Mouse (Mus musculus): ENCODE data around the gene Adcy2. TPM values are rescaled to one million over a fixed set of nuclear protein-coding genes. Genes with fewer than 3 reads are reported as not detected.
A peak's percentile ranks its signal among the peaks of the same experiment; 100 is the strongest.

Adcy2 gene
- total RNA-seq, 2 experiments from 2014 or later: 66.3 to 110 TPM

DNA sequence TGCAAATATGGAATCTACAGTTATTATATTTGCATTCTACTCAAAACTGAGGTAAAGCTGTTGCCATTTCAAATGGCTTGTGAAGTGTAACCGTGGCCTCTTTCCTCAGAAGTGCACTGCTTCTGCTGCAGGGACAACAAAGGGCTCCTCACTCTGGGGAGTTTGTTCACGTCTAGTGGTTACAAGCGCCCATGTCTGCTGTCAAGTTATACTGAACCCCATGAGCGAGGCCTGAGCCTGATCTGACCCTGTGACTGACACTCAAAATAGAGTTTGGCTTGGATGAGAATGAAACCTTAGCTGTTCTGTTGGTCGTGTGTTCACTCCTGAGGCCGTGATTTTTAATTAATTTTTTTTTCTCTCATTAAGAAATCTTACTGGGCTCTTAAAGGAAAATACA lies 38.8 kb downstream of the Adcy2 start:
- no peak for DNase-seq

- no peak for DNase-seq
These were observed 39.9 kb downstream of the Adcy2 start for GRCm38 (mm10) chr13:68959406-68959805.

- no peak for DNase-seq
These were observed 56.6 kb downstream of the Adcy2 start for GRCm38 (mm10) chr13:68942735-68943134.

GRCm38 (mm10) chr13:68941429-68941828 lies 57.9 kb downstream of the Adcy2 start:
- DNase-seq: no peak

DNA sequence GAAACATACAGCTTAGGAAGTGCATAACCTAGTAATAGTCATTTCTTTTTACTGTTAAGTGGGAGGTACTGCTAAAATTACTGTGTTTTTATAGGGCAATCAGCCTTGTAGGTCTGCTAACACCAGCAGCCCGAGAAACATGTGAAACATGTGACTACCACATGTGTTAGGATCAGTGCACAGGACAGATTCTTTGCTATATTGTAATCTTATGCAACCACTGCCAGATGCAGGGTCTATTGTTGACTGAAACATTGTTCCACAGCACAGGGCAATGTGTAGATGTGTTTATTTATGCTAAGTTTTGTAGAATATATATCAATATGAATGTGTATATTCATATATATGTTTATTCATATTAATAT lies 67.1 kb downstream of the Adcy2 start:
- DNase-seq: no peak

GRCm38 (mm10) chr13:68931602-68932282 lies 67.6 kb downstream of the Adcy2 start:
- DNase-seq: peak; percentile 41

DNA sequence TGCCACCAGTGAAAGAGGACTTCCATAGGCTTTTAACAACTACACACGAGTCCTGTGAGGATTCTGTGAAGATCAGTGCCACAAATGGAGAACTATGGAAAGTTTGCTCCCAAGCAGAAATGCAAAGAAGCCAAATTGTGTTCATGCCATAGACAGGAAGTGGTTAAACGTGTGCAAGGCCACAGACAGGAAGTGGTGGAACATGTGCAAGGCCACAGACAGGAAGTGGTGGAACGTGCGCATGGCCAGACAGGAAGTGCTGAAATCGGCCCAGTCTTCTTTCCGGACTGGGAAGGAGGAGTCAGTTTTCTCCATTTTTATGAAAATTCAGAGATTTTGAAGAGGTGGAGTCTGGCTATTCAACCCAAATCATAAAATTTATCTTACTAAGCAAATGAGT lies 70.9 kb downstream of the Adcy2 start:
- no peak for DNase-seq

DNA sequence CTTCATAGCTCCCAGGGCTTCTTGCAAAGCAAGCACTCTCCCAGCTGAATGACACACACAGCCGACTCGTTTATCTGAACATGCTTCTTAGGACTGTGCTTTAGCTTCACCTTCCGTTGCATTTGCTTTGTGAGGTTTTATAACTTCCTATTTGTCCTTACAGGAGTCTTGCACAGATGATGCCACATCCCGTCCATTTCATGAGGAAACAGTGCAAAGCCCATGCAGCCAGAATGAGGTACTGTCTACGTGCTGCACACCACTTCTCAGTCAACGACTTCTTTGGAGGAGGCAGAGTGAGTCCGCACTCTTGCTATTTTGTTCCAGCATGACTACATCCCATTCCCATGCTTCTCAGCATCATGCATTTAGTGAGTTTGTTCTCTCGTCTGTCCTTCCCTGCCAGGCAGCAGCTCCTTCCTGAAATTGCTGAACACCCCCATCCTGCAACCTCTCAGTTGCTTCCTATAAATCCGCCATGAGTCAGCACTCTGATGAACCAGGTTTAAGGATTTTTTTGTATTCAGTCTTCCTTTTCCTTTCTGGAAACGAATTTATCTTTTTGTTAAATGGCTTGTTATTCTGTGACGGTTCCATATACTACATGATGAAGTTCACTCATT lies 85.6 kb downstream of the Adcy2 start:
- no peak for DNase-seq

DNA sequence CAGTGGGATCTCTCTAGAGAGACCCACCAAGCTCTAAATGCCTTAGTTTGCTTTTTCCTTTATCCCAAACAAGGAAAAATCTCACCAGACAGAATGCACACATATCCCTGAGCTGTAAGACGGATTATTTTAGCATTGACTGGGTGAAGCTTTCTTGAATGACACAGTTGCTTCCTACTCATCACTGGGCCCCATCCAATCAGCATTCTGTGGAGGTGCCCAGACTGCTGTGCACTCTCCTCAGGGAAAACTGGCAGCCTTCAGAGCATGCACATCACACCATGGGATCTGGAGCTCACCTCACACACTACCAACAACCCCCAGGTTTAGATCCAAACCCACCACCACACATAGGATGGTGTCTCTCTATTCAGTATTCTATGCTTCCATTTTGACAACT lies 92.7 kb downstream of the Adcy2 start:
- no peak for DNase-seq

DNA sequence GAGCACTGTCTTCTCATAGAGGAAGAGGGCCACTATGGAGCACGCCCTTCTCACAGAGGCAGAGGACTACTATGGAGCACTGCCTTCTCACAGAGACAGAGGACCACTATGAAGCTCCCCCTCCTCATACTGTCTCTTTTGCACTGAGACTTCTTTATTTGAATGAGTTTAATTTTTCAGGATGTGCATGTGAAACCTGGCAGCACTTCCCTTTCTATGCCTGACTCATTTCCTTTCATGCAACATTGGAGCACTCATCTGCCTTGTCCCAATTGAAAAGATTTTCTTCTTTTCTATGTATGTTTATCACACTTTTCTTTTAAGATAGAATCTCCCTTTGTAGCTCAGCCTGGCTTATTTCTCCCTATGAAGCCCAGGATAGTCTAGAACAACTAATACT lies 96.6 kb downstream of the Adcy2 start:
- DNase-seq: no peak

DNA sequence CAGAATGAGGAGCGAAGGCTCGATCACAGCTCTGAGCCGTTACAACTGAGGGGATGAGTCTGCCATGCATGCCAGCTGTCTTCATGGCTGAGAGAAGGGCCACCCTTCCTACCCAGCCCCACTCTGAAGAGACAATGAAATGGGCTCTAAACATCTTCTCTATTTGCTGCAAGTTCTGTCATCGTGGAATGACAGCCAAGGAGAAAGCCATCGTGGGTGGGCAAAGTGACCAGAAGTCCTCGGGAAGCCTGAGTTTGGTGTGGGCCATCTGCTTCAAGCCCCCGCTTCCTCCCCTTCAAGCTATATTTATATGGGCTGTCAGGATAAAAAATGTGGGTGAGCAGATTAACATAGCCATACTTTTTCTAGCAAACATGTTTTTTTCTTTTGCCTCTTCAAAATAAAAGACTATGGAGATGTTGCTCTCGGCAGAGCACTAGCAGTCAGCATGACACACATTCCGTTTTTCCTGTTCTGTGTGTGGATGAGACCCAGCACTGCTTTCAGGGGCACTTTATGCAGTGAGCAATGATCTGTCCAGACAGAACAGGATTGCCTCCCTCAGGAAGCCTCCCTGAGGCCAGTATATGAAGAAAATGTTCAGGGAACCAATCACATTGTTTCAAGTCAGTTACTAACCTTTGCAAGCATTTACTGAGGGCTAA lies 109.3 kb downstream of the Adcy2 start:
- peak; percentile 15 to 37 for DNase-seq

GRCm38 (mm10) chr13:68868776-68869175 lies 130.6 kb downstream of the Adcy2 start:
- no peak for DNase-seq

GRCm38 (mm10) chr13:68867940-68868655 lies 131.2 kb downstream of the Adcy2 start:
- DNase-seq: no peak

GRCm38 (mm10) chr13:68860036-68860435 lies 139.3 kb downstream of the Adcy2 start:
- no peak for DNase-seq

GRCm38 (mm10) chr13:68848265-68848664 lies 151.1 kb downstream of the Adcy2 start:
- DNase-seq: no peak

GRCm38 (mm10) chr13:68839517-68839916 lies 159.8 kb downstream of the Adcy2 start:
- peak; percentile 52 to 62 for DNase-seq

DNA sequence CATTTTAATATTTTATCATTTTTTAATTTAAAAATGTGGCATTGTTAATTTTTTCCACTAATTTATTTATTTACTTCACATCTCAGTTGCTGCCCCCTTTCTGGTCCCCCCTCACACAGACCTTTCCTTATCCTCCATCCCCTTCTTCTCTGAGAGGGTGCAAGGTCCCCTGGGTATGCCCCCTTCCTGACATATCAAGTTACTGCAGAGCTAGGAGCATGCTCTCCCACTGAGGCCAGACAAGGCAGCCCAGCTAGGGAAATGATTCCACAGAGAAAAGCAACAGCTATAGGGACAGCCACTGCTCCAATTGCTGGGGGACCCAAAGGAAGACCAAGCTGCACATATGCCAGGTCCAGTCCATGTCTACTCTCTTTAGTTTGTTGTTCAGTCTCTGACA lies 163.2 kb downstream of the Adcy2 start:
- DNase-seq: no peak

- DNase-seq: no peak
These were observed 163.8 kb downstream of the Adcy2 start for GRCm38 (mm10) chr13:68835424-68836045.

- DNase-seq: no peak
These were observed 167.2 kb downstream of the Adcy2 start for GRCm38 (mm10) chr13:68832141-68832540.

GRCm38 (mm10) chr13:68830030-68830759 lies 169.1 kb downstream of the Adcy2 start:
- no peak for DNase-seq

DNA sequence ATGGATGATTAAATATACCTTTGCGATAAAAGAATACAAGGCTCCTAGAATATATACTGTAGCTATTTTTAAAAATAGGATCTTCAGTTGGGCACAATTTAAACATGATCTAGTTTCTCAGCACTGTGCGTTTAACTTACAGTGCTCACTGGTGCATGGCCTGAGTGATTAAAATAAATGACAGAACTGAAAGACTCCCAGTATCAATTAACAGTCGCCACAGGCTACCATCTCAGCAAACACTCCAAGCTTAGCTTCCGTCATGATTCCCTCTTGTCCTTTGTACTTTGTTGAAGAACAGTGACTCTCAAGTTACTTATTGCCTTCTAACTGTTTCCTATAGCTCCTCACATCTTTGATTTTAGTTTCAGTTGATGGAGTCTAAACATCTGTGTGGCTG lies 170.9 kb downstream of the Adcy2 start:
- no peak for DNase-seq

DNA sequence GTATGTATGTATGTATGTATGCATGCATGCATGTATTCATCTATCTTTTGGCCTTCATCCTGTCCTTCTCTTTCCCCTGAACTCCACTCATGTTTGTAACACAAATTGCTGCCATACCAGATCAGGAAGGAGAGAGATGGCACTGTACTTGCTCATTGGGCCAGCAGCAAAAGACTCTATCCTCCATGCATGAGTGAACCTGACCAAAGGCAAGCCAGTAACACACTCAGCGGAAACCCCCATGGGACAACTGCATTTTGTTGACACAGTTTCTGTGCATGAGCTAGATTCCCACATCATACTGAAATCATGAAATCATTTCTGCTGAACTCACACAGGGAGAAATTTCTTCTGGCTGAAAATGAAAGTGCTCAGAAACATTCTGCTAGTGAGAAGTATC lies 172.9 kb downstream of the Adcy2 start:
- no peak for DNase-seq
